Mouse (Mus musculus): ENCODE measurements around the gene Ano10. TPM values are rescaled to one million over a fixed set of nuclear protein-coding genes. Genes with fewer than 3 reads are reported as not detected.
A peak's percentile ranks its signal among the peaks of the same experiment; 100 is the strongest.
"Not testable (repeated sequence)": the region's sequence is repeated elsewhere in the genome, so short reads cannot be mapped to it uniquely, and the experiment has no call there.

Gene Ano10
- total RNA-seq, 2 experiments from 2014 or later, result 61.7 to 95.9 TPM

DNA sequence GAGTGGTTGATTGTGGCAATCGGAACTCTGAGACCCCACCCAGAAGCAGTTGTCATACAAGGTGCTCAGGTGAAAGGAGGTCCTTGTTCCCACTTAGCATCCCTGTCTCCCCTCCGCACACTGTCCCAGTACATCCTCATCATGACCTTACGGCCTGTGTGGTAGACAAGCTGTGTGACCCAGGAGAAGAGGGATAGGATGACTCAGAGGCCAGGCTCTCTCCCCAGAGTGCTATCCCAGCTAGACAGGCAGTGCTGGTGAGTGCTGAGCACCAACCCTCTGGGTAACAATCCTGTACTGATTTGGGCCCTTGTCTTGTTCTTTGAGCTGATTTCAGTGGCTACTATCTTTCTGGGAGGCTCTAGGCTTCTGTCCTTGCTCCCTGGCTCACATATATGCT is 95.6 kb downstream of the Ano10 start:
- peak; percentile 24 to 46 for DNase-seq

DNA sequence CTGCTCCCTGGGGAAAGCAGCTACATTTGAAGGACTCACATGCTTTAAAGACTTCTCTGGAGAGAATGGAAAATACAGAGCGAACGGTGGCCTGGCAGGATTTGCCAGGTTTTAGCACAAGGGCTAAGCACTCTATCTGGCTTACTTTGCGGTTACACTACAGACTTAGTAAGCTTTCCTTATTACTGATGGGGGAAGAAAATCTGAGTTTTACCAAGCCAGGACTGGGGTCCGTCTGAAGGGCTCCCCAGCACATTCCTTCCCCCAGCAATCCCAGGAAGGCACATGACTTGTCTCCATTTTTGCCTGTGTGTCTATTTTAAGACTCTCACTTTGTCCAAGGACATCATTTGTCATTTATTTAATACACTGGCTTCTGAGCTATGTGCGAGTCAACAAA is 97.2 kb downstream of the Ano10 start:
- no peak for DNase-seq

DNA sequence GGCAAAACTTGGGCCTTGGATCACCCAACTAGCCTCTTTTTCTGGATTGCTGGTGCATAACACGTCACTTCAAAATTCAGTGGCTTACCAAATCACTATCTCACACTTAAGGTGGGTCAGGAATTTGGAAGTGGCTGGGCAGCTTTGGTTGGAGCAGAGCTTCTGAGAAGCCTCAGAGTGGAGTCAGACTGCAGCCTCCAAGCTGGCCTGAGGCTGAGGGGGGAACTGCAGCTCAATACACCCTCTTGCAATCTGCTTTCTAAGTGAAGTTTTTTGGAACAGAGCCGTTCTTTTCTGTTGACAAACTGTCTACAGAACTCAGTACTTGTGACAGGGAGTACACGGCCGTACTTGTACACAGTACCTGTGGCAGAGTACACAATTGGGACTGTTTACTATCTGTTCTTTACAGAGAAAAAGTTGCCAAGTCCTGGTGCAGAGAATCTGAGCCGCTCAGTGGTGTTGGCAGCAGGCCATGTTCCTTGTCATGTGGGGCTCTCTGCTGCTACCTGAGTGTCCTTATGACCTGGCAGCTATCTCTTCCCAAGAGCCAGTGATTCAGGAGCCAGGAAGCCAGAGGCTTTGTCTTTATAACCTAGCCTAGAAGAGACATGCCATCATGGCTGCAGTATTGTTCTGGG is 99.1 kb downstream of the Ano10 start:
- DNase-seq, result peak; percentile 50 to 74

DNA sequence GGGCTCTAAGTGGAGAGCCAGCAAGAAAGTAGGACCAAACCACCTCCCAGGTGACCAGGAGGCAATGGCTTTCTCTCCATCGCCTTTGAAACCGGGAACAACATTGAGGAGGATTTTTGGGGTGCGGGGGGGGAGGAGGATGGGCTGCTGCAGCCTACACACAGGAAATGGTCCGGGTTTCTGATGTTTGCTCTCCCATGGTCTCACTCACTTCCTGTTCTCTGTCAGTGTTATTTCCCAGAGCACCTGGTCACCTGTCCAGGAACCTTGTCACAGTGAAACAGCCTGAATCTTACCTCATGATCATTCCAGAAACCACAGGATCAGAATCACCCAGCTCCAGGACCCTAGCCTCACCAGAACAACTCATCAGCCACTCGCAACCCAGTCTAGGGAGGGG is 100.4 kb downstream of the Ano10 start:
- no peak for DNase-seq

DNA sequence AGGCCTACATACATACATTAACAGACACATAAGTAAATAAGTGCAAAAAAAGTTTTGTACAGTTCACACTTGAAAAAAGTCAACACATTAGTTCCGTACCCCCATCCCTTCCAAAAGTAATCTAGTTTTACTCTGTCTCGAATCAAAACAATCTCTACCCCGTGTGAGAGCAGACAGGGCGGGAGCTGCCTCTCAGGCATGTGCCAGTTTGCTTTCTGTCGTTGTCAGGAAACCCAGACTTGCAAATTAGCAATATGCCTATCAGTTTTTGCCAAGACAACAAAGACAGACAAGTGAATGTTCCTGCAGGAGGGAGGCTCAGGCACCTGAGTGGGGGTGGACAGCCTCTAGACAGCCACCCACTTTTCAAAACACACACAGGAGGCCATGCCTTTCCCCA is 100.9 kb downstream of the Ano10 start:
- DNase-seq, result no peak

DNA sequence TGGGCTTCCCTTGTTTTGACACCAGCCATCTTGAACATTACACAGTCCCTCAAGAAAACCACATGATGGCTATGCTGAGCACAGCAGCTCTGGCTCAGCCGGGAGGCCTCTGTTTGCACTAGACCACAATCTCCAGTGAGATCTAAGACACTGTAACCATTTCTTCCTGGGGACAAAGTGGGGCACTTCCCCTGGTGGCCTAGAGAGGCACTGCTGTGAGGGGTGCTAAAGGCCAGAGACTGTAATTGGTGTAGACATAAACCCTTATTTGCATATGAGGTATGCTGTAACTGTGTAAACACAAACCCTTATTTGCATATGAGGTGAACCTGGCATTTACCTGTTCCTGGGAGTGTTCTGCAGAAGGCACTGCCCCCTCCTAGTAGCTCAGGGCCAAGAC is 105.5 kb downstream of the Ano10 start:
- DNase-seq, result no peak

DNA sequence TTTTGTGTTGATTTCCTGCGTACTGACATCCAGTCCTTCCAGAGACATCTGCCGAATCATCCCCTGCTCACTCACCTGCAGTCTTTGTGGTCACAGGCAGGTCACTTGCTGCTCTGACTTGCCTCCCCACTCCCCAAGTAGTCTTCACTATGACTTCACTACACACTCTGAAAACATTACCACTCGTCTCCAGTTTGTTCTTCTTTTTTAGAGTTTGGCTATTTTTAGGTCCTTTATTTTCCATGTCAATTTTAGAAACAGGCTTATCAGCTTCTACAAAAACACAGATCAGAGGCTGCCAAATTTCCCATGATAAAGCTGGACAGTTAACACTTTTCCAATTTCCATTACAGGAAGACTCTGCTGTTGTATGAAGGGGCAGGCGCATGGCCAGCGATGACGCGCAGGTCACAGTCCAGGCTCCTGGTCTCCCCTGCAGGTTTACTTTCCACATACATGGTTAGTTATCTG is 106.7 kb downstream of the Ano10 start:
- DNase-seq, result peak in 1 of 2 experiments; percentile 28

DNA sequence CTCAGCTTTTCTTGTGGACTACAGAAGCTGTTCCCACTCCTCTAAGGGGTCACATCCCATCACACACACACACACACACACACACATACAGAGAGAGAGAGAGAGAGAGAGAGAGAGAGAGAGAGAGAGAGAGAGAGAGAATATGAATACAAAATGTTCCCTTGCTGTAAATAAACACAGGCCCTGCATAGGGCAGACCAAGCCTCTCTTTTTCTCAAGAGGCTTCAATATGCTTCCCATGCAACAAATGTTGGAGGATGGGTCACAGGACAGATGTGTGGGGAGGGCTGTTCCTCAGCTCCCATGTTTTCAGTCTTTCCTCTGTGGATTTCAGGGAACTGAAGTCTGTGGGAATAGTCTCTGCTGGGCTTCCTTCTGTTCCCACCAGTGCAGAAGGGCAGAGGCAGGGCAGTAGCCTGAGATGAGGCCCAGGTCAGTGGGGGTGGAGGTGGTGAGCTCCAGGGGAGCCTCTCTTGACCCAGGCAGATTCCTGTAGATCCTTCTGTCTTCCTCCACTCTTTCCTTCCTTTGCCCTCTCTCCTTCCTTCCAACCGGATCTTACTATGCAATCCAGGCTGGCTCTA is 107.5 kb downstream of the Ano10 start:
- DNase-seq, result no peak

DNA sequence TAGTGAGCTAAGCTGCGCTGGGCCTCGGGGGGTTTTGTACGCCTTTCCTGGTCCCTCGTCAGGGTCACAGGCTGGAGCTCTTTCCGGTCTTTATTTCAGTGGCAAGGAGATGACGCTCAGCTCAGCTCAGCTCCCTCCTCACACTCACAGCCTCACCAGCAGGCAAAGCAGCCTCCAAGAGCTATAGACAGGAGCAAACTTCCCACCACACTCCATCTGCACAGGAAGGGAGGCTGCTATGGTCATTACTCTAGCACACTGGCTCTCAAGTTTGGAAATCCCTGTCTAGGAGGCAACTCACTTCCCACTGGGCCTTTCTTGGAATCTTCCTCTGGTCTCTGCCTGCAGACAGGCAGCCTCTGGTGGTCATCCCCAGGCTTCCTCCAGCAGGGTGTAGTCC is 108.3 kb downstream of the Ano10 start:
- no peak for DNase-seq

DNA sequence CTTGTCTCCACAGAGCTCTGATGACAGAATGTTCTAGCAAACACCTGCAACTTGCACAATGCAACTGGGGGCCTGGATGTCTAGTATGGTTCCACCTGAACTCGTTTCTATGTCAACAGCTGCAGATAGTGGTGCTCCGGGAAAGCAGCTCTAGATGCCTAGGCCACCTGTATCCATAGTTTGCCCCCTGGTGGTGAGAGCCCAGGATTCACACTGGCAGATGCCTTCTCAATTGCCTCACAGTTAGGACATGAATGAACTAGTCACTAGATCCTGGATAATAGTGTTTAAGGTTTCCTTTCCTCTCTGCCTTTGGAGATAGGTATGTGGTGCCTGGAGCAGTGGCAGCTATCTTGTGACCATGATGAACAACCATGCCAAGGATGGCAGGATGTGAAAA is 109.2 kb downstream of the Ano10 start:
- DNase-seq, result peak; percentile 90 to 91

DNA sequence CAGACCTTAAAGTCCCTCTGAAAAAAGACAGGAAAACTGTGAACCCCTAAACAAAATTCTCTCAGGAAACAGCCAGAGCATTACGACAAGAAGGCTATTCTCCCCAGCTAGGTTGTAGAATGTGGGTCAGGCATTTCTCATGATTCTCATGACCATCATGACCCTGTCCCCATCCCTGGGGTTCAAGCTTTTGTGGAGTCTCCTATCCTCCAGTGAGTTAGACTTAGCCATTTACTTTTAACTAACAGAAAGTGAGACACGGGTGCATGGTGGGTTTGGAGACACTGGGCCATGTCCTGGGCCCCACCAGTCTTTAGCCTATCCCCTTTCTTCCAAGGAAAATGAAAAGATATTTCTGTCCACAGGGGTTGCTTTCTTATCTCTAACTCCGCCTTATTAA is 109.9 kb downstream of the Ano10 start:
- DNase-seq, result no peak

DNA sequence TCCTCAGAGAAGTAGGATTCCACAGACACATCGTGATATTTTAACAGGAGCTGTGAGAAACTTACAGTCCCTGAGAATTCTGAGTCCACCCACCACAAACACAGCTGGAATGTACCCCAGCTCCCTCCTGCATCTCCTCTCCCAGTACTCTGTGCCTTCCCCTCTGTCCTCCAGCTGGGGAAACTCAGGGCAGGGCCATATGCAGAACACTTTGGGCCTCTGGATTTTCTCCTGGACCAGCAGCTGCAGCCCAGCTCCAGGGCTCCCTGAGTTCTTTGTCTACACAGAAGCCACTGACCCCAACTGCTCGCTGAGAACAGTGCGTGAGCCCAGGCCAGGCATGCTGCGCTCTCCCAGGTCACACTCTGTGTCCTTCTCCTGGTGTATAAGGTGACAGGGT is 111.1 kb downstream of the Ano10 start:
- no peak for DNase-seq

DNA sequence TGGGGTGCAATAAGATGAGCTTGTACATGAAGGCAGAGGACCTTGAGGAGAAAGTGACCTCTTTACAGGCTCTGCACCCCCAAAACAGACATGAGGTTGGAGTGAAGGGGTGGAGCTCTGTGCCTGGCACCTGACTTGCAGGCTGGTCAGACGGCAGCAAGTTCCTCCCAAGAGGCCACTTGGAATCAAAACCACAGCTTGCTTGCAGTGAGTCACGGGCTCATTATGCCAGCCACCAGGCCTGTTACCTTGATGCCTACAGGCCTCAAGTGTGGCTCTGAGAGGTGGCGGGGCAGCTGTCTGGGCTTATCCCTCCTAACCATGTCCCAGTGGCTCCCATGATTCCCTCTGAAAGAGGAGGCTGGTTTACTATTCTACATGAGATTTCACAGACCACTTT is 114.1 kb downstream of the Ano10 start:
- DNase-seq, result peak in 1 of 2 experiments; percentile 48

DNA sequence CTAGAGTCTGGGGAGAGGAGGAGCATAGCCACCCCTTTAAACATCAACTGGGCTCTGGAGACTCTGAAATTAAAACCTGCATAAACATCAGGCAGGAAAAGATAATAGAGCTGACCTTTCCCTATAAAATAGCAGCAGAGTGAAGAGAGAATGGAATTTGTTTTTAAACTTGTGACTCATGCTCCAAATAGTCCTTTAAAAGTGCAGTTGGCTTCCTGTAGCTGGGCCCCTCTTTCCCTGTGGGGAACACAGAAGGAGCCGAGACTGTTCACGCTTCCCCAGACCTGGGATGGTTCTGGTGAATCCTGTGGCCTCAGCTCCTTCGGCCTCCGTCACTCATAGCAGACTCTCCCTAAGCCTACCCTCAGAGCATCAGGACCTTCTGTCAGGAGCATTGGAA is 115.8 kb downstream of the Ano10 start:
- no peak for DNase-seq

DNA sequence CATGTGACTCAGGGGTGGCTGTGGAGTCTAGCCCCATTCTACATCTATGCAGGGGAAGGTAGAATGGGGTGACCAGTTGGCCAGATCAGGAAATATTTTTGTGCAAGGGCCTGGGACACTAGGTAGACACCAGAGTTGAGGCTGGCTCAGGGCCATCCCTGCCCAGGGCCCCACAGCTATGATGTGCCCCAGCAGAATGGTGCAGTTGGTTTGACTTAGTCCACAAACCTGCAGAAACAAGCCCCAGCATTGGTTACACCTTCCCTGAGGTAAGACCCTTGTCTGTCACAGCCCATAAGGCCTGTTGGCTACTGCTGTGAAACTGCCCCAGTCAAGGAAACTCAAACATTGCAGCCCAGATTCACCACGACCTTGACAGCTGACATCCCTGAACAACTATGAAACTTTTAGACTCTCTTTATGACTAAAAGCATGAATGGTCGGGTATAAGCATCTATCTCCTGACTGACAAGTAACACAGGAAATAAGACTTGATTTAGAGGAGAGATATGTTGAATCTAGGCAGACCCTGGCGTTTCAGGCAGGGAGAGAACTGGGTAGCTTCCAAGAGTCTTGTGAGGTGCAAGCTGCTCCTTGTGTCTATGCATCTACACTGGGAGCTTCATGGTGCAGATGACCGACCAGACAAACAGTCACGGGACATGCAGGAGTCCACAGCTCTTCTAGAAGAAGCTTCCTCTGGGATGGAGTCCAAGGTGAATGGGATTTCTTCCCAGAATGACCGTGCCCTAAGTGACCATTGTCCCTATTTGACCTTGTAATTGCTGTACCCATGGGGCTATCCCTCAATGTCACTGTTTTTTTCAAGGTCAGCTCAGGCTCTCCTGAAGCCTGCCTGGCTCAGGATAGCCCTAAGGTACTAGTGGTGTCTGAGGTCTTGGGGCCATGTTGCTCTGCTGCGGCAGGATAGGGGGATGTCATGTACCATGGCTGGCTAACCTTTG is 116.7 kb downstream of the Ano10 start:
- DNase-seq, result peak; percentile 26 to 47

DNA sequence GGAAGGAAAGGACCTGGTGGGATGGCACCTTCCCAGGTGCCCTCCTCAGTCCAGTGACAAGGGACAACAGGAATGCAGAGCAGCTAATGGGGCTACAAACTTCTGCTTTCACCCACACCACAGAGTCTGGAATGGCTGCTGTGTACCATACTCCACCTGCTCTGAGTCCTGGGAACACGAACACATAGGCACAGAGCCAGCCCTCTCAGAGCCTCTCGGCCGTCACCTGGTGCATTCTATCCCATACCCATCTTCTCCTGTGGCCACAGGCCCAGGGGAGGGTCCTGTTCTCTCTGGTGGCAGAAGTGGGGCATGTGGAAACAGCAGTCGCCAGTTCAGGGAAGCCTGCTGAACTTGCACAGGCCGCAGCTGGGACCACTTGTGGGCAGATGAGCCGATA is 119.5 kb downstream of the Ano10 start:
- no peak for DNase-seq

DNA sequence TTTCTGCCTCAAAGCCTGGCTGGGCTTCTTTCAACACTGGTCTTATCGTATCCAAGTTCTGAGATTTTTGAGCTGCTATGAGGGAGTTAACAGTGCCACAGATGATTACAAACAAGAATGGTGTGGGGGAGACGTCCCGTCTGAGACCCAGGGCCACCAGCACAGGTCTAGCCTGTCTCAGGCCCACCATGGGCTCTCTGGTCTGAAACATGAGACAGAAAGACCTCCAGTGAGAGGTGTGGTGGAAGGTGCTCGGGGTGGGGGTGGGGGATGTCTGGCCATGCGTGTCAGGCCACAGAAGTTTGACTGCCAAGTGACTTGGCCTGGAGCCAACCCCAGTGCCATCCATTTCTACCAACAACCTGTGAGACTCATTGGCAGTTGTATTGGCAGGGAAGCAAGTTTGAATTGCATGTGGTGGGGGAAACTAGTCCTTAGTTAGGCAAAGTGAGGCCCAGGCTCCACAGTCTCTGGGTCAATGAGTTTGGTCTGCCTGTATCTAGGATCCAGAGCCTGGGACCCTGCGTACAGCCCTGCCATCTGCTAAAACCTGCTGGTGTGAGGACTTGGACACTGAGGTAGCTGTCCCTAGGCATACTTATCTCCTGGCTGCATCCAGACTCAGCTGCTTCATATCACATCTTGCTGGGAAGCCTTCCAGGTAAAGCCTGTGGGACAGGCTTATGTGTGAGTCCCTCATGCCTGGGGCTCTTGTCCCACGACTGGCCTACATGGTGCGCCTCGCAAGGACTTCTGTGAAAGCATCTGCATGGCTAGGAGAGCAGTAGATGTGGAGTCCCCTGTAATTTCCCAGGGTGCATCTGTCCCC is 120.6 kb downstream of the Ano10 start:
- DNase-seq, result peak in 1 of 2 experiments; percentile 48

DNA sequence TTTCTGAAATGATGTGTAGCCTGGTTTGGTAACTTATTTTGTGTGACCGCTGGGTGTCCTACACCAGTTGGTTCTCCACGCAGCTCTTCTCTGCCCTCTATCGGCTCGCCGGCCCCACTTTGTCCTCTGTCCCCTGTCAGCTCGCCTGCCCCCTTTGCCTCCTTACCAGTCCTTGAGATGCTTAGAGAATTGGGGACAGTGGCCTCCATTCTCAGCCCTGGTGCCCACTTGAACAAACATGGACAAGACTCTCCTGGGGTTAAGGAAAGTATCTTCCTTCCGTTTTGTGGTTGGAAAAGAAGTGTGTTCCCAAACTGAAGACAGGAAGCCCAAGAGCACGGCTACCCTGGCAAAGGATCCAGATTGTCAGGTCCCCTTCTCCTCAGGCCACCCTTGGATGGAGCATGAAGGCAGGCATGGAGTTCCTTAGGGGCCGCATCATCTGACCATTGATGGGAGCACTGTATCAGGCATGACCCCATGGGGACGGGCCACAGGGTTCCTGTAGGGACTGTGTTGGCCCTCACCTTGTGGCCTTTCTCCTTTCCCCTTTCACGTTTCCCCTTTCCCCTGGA is 121.5 kb downstream of the Ano10 start:
- DNase-seq, result no peak

DNA sequence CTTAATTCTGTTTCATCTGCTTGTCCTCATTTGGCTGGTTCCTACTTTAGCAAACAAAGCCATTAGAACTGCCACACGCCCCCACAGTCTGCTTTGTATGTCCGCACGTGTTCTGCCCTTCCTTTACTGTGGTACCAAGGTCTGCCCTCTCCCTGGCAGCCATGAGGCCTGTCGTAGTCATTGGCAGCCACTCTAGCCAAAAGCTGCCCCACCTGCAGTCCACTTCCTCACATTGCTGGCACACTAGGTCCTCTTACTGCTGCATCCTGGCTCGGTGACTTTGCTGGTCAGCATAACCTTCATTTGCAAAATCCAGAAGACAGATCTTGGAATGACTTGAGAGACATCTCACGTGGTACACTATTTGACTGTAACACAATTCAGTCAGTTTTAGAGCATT is 124.3 kb downstream of the Ano10 start:
- peak in 1 of 2 experiments; percentile 25 for DNase-seq

DNA sequence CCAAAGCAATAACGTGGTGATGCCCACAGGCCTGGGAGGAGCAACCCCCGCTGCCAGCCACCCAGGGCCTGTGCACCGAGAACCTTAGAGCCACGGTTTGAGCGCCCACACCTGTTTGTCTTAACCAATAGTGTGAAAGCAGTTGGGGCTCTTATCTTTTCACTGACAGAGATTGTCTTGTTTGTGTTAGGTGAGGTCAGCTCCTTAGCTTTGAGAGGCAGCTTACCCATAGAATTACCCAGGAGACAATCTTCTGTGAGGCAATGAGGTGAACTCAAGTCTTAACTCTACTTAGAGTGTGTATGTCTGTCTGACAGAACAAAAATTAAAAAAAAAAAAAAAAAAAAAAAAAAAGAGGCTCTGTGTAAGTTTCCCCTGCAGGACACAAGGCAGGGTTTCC is 126.5 kb downstream of the Ano10 start:
- DNase-seq, result not testable (repeated sequence)

DNA sequence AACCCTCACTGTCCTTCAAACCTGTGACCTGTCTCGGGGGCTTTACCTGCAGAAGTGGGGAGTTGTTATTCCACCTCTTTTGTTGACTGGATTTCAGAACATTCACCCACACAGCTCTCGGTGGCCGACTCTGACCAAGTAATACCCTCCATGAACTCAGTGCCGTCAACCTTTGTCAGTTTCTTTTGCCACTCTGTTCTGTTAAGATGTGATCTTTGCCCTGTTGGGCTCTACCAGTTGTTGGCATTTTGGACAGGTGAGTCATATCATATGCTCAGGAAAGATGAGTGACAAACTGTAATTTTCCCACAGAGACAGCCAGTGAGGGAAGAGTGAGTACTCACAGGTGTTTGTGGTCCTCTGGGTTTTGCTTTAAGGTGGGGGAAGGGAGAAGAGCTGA is 129.7 kb downstream of the Ano10 start:
- DNase-seq, result no peak

DNA sequence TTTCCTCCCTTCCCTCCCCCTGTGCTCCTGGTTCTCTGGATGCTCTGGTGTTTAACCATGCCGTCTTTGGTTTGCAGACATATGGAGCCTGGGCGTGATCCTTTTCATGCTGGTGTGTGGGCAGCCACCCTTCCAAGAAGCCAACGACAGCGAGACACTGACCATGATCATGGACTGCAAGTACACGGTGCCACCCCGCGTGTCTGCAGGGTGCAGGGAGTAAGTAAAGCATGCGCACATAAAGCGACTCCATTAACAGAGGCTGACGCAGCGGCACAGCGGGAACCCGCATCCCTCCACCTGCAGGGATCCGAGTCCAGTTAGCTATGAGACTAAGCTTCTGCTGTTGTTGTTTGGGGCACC is 137.2 kb downstream of the Ano10 start:
- no peak for DNase-seq
